Mouse (Mus musculus) neural tube, embryonic 14.5 days (tissue): ENCODE data around the gene Foxc1. TPM values are rescaled to one million over a fixed set of nuclear protein-coding genes. Genes with fewer than 3 reads are reported as not detected.

ENCODE experiments used
- ATAC-seq: fragments of 200-750 bp; cut with Nextera tagmentation; 2 replicates; pipeline ENCODE4 v1.8.0; 2017; ENCODE audit warnings: low read depth, mild to moderate bottlenecking, moderate TSS enrichment, moderate library complexity
- H3K27ac ChIP-seq: fragments of 300-500 bp; sonication (generic); 2 replicates; pipeline ENCODE4 v1.5.1; 2014; ENCODE audit warnings: low read depth, mild to moderate bottlenecking, control low read depth, low read length, moderate library complexity, mixed read lengths
- H3K27me3 ChIP-seq: fragments of 300-500 bp; sonication (generic); 2 replicates; pipeline ENCODE4 v1.6.1; 2014; ENCODE audit warnings: low read length; ENCODE audit not compliant: control insufficient read depth, insufficient read depth
- H3K36me3 ChIP-seq: fragments of 300-500 bp; sonication (generic); 2 replicates; pipeline ENCODE4 v1.6.1; 2014; ENCODE audit warnings: low read length, mixed read lengths; ENCODE audit not compliant: control insufficient read depth, insufficient read depth
- H3K4me1 ChIP-seq: fragments of 300-500 bp; sonication (generic); 2 replicates; pipeline ENCODE4 v1.6.1; 2014; ENCODE audit warnings: low read length; ENCODE audit not compliant: control insufficient read depth, insufficient read depth
- H3K4me2 ChIP-seq: fragments of 300-500 bp; sonication (generic); 2 replicates; pipeline ENCODE4 v1.6.1; 2014; ENCODE audit warnings: mild to moderate bottlenecking, low read depth, low read length, control low read depth
- H3K4me3 ChIP-seq: fragments of 300-500 bp; sonication (generic); 2 replicates; pipeline ENCODE4 v1.5.1; 2014; ENCODE audit warnings: low read depth, low read length, control low read depth, mixed read lengths
- H3K9ac ChIP-seq: fragments of 300-500 bp; sonication (generic); replicated peaks from 2 replicates; pipeline ENCODE4 v1.6.1; 2014; ENCODE audit warnings: low read depth, mild to moderate bottlenecking, control low read depth, low read length, mixed read lengths
- H3K9me3 ChIP-seq: fragments of 300-500 bp; sonication (generic); 2 replicates; pipeline ENCODE4 v1.6.1; 2016; ENCODE audit warnings: low read length; ENCODE audit not compliant: control insufficient read depth
- WGBS: fragments of 180-500 bp; shearing (Covaris S2); extraction: QIAGEN DNeasy Blood & Tissue Kit; methylation state at CpG from one replicate; pipeline ENCODE4 v1.1.7; 2014; 5-methylcytosine and 5-hydroxymethylcytosine counted together
- polyA plus RNA-seq: library from polyadenylated mRNA; unstranded; fragments of >200 nt; fragmentation: Nextera tagmentation; extraction: Ambion mirVana; gene quantifications from 2 replicates; pipeline ENCODE4 v1.2.1, GENCODE M21; 2014

The Foxc1 gene
- polyA plus RNA-seq, 1 experiment from 2014 or later: 0.50 TPM

GRCm38 (mm10) chr13:31809701-31810100 is 3.3 kb downstream of the Foxc1 start:
- WGBS: 5% methylated on average over 6 of the region's 6 CpGs
- H3K9ac ChIP-seq: peak overlapping the region; percentile 32; the same call in 1 of the 2 replicates

GRCm38 (mm10) chr13:31810375-31810692 is 3.9 kb downstream of the Foxc1 start:
- ATAC-seq: no peak
- Histone ChIP-seq H3K27ac (no peak overlapping the region), H3K4me3 (peak overlapping the region; percentile 20), H3K4me1 (peaks cover 10% of the 10 kb centered on the region; the same call in 1 of the 2 replicates), H3K9me3 (no peaks in the 10 kb centered on the region), H3K36me3 (no peaks in the 10 kb centered on the region), H3K9ac (peak overlapping the region; percentile 39), H3K27me3 (peaks cover 77% of the 10 kb centered on the region), H3K4me2 (no peak overlapping the region)
- WGBS: under 1% methylated on average over 9 of the region's 9 CpGs

More at GRCm38 (mm10) chr13:31809701-31810100, 3.3 kb downstream of the Foxc1 start:
- peaks cover 75% of the 10 kb centered on the region for H3K27me3 ChIP-seq
- H3K36me3 ChIP-seq: no peaks in the 10 kb centered on the region
- H3K27ac ChIP-seq: no peak overlapping the region
- H3K4me1 ChIP-seq: peaks cover 10% of the 10 kb centered on the region; the same call in 1 of the 2 replicates
- H3K4me2 ChIP-seq: no peak overlapping the region
- no peaks in the 10 kb centered on the region for H3K9me3 ChIP-seq
- peak overlapping the region; percentile 16 for H3K4me3 ChIP-seq
- no peak for ATAC-seq

GRCm38 (mm10) chr13:31810693-31811541 is 4.5 kb downstream of the Foxc1 start:
- Histone ChIP-seq H3K4me1 (peaks cover 10% of the 10 kb centered on the region; the same call in 1 of the 2 replicates), H3K36me3 (no peaks in the 10 kb centered on the region), H3K9me3 (no peaks in the 10 kb centered on the region), H3K9ac (peak overlapping the region; percentile 39), H3K4me2 (peak overlapping the region; percentile 17; the same call in 1 of the 2 replicates), H3K27me3 (peaks cover 75% of the 10 kb centered on the region), H3K4me3 (peak overlapping the region; percentile 20), H3K27ac (no peak overlapping the region)
- WGBS: 2% methylated on average over 60 of the region's 65 CpGs
- ATAC-seq: no peak

- Histone ChIP-seq H3K9ac (peak overlapping the region; percentile 18; the same call in 1 of the 2 replicates), H3K36me3 (no peaks in the 10 kb centered on the region), H3K9me3 (no peaks in the 10 kb centered on the region), H3K4me3 (peak overlapping the region; percentile 20), H3K4me2 (peak overlapping the region; percentile 17; the same call in 1 of the 2 replicates), H3K27ac (no peak overlapping the region), H3K27me3 (peaks cover 73% of the 10 kb centered on the region), H3K4me1 (peaks cover 6% of the 10 kb centered on the region; the same call in 1 of the 2 replicates)
- WGBS: 8% methylated on average over 41 of the region's 44 CpGs
- no peak for ATAC-seq
These were observed 5.1 kb downstream of the Foxc1 start for GRCm38 (mm10) chr13:31811542-31812021.

GRCm38 (mm10) chr13:31812701-31813100 is 6.3 kb downstream of the Foxc1 start:
- H3K4me1 ChIP-seq: no peaks in the 10 kb centered on the region

GRCm38 (mm10) chr13:31815383-31816003 is 9.1 kb downstream of the Foxc1 start:
- no peaks in the 10 kb centered on the region for H3K4me1 ChIP-seq
- no peaks in the 10 kb centered on the region for H3K9me3 ChIP-seq
- H3K27ac ChIP-seq: 0 out of 2 replicates have a peak overlapping the region, but pooled peaks have one; percentile 44
- no peak overlapping the region for H3K4me2 ChIP-seq
- no peak for ATAC-seq
- no peaks in the 10 kb centered on the region for H3K36me3 ChIP-seq
- no peak overlapping the region for H3K9ac ChIP-seq
- no peak overlapping the region for H3K4me3 ChIP-seq
- H3K27me3 ChIP-seq: peaks cover 63% of the 10 kb centered on the region
- 25% methylated on average over 15 of the region's 15 CpGs for WGBS

More at GRCm38 (mm10) chr13:31812701-31813100, 6.3 kb downstream of the Foxc1 start:
- WGBS: 46% methylated on average over 2 of the region's 2 CpGs
- Histone ChIP-seq H3K27me3 (peaks cover 65% of the 10 kb centered on the region), H3K4me3 (no peak overlapping the region), H3K9me3 (no peaks in the 10 kb centered on the region), H3K36me3 (no peaks in the 10 kb centered on the region), H3K27ac (no peak overlapping the region), H3K9ac (no peak overlapping the region), H3K4me2 (peak overlapping the region; percentile 6; the same call in 1 of the 2 replicates)
- ATAC-seq: no peak

- Histone ChIP-seq H3K9me3 (no peaks in the 10 kb centered on the region), H3K27ac (no peak overlapping the region), H3K36me3 (no peaks in the 10 kb centered on the region), H3K4me3 (no peak overlapping the region), H3K4me2 (no peak overlapping the region), H3K9ac (no peak overlapping the region), H3K27me3 (peaks cover 50% of the 10 kb centered on the region), H3K4me1 (peaks cover 6% of the 10 kb centered on the region; the same call in 1 of the 2 replicates)
- 64% methylated on average over 7 of the region's 7 CpGs for WGBS
- ATAC-seq: no peak
These were observed 11.9 kb downstream of the Foxc1 start for GRCm38 (mm10) chr13:31818337-31818736.

GRCm38 (mm10) chr13:31819664-31820405 is 13.4 kb downstream of the Foxc1 start:
- Histone ChIP-seq H3K27ac (no peak overlapping the region), H3K4me3 (no peak overlapping the region), H3K9ac (no peak overlapping the region), H3K9me3 (no peaks in the 10 kb centered on the region), H3K36me3 (no peaks in the 10 kb centered on the region), H3K27me3 (peaks cover 35% of the 10 kb centered on the region), H3K4me1 (peaks cover 6% of the 10 kb centered on the region; the same call in 1 of the 2 replicates), H3K4me2 (no peak overlapping the region)
- ATAC-seq: no peak
- 38% methylated on average over 14 of the region's 14 CpGs for WGBS
